Mouse (Mus musculus): ENCODE measurements around the gene Abr. TPM values are rescaled to one million over a fixed set of nuclear protein-coding genes. Genes with fewer than 3 reads are reported as not detected.

The Abr gene
- polyA plus RNA-seq, 1 experiment from 2014 or later = 44.9 TPM

GRCm38 (mm10) chr11:76429046-76429445 is 193.1 kb downstream of the Abr start:
- ATAC-seq (ENCODE audit: insufficient read depth, low FRiP score, low TSS enrichment) (no peak), DNase-seq (ENCODE audit: low spot score) (no peak)
- 59% methylated on average over 4 of the region's 4 CpGs for WGBS
- Histone ChIP-seq H3K27me3 (ENCODE audit: control insufficient read depth, insufficient read depth, low read length) (no peaks in the 10 kb centered on the region), H3K4me1 (ENCODE audit: control insufficient read depth, insufficient read depth, low read length) (0 out of 2 replicates have a peak, but pooled peaks cover 3% of the 10 kb centered on the region), H3K9me3 (ENCODE audit: control insufficient read depth, low read length) (no peaks in the 10 kb centered on the region), H3K27ac (ENCODE audit: low read depth, low read length) (no peak overlapping the region), H3K9ac (ENCODE audit: low read length) (no peak overlapping the region), H3K4me3 (ENCODE audit: low read depth, low read length) (no peak overlapping the region), H3K36me3 (ENCODE audit: control insufficient read depth, insufficient read depth, low read length) (peaks cover 1% of the 10 kb centered on the region), H3K4me2 (ENCODE audit: low read depth) (no peak overlapping the region)

- no peak for DNase-seq (ENCODE audit: low spot score)
- H3K4me2 ChIP-seq (ENCODE audit: low read depth) = no peak overlapping the region
- H3K9ac ChIP-seq (ENCODE audit: low read length) = no peak overlapping the region
- ATAC-seq (ENCODE audit: insufficient read depth, low FRiP score, low TSS enrichment) = no peak
- no peak overlapping the region for H3K27ac ChIP-seq (ENCODE audit: low read depth, low read length)
- WGBS = 79% methylated on average over 3 of the region's 3 CpGs
- H3K36me3 ChIP-seq (ENCODE audit: control insufficient read depth, insufficient read depth, low read length) = peaks cover 3% of the 10 kb centered on the region
- H3K4me3 ChIP-seq (ENCODE audit: low read depth, low read length) = no peak overlapping the region
- H3K9me3 ChIP-seq (ENCODE audit: control insufficient read depth, low read length) = no peaks in the 10 kb centered on the region
- H3K27me3 ChIP-seq (ENCODE audit: control insufficient read depth, insufficient read depth, low read length) = no peaks in the 10 kb centered on the region
- 0 out of 2 replicates have a peak, but pooled peaks cover 3% of the 10 kb centered on the region for H3K4me1 ChIP-seq (ENCODE audit: control insufficient read depth, insufficient read depth, low read length)
These were observed 194.3 kb downstream of the Abr start for GRCm38 (mm10) chr11:76427781-76428180.

DNA sequence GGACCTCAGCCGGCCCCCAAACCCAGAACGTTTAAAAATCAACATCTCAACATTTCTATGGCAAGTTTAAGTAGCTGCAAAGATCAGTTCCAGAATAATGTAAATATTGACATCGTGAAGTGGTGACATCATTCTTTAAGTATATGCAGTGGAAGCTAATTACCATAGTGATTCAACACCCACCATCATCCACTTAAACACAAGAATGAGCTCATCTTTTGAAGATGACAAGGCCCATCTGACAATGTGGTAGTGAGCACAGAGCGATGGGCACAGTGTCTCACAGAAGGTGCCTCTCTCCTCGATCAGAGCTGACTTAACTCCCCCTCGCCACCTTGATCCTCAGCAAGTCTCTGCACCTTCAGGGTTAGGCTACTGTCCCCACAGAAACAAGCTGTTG is 196.4 kb downstream of the Abr start:
- ATAC-seq (ENCODE audit: insufficient read depth, low FRiP score, low TSS enrichment) = no peak

DNA sequence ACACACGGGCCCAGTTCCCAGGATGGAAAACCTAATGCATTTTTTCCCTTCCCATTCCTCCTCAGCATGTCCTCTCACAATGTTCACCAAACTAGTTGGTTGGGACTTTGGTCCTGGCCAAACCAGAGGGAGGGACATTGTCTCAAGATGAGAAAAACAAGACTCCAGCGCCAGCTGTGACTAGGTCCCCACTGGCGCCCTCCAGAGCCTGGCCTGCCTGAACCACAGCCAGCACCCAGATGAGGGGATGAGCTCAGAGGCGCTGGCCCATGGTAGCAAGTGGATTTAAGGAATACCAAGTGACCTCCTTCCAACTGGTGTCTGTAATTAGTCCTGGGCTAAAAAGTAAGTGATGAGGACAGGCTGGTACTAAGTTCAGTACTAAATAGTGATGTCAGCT is 201.2 kb downstream of the Abr start:
- no peak overlapping the region for H3K27ac ChIP-seq (ENCODE audit: low read depth, low read length)
- H3K9me3 ChIP-seq (ENCODE audit: control insufficient read depth, low read length) = no peaks in the 10 kb centered on the region
- no peak overlapping the region for H3K4me3 ChIP-seq (ENCODE audit: low read depth, low read length)
- no peak for ATAC-seq (ENCODE audit: insufficient read depth, low FRiP score, low TSS enrichment)
- H3K36me3 ChIP-seq (ENCODE audit: control insufficient read depth, insufficient read depth, low read length) = peaks cover 8% of the 10 kb centered on the region
- no peak overlapping the region for H3K4me2 ChIP-seq (ENCODE audit: low read depth)
- no peaks in the 10 kb centered on the region for H3K4me1 ChIP-seq (ENCODE audit: control insufficient read depth, insufficient read depth, low read length)
- H3K27me3 ChIP-seq (ENCODE audit: control insufficient read depth, insufficient read depth, low read length) = no peaks in the 10 kb centered on the region
- no peak for DNase-seq (ENCODE audit: low spot score)
- no peak overlapping the region for H3K9ac ChIP-seq (ENCODE audit: low read length)
- whole genome bisulfite sequencing = 79% methylated on average over 4 of the region's 4 CpGs

More for the DNA sequence above, 196.4 kb downstream of the Abr start:
- no peak overlapping the region for H3K4me2 ChIP-seq (ENCODE audit: low read depth)
- 0 out of 2 replicates have a peak, but pooled peaks cover 3% of the 10 kb centered on the region for H3K4me1 ChIP-seq (ENCODE audit: control insufficient read depth, insufficient read depth, low read length)
- 90% methylated on average over 6 of the region's 6 CpGs for WGBS
- no peaks in the 10 kb centered on the region for H3K9me3 ChIP-seq (ENCODE audit: control insufficient read depth, low read length)
- no peak overlapping the region for H3K27ac ChIP-seq (ENCODE audit: low read depth, low read length)
- no peaks in the 10 kb centered on the region for H3K27me3 ChIP-seq (ENCODE audit: control insufficient read depth, insufficient read depth, low read length)
- peaks cover 5% of the 10 kb centered on the region for H3K36me3 ChIP-seq (ENCODE audit: control insufficient read depth, insufficient read depth, low read length)
- no peak for DNase-seq (ENCODE audit: low spot score)
- no peak overlapping the region for H3K4me3 ChIP-seq (ENCODE audit: low read depth, low read length)
- H3K9ac ChIP-seq (ENCODE audit: low read length) = no peak overlapping the region

- peaks cover 12% of the 10 kb centered on the region for H3K36me3 ChIP-seq (ENCODE audit: control insufficient read depth, insufficient read depth, low read length)
- H3K4me1 ChIP-seq (ENCODE audit: control insufficient read depth, insufficient read depth, low read length) = no peaks in the 10 kb centered on the region
- no peaks in the 10 kb centered on the region for H3K27me3 ChIP-seq (ENCODE audit: control insufficient read depth, insufficient read depth, low read length)
- no peaks in the 10 kb centered on the region for H3K9me3 ChIP-seq (ENCODE audit: control insufficient read depth, low read length)
- no peak for DNase-seq (ENCODE audit: low spot score)
- no peak overlapping the region for H3K9ac ChIP-seq (ENCODE audit: low read length)
- ATAC-seq (ENCODE audit: insufficient read depth, low FRiP score, low TSS enrichment) = no peak
- H3K4me3 ChIP-seq (ENCODE audit: low read depth, low read length) = no peak overlapping the region
- H3K4me2 ChIP-seq (ENCODE audit: low read depth) = no peak overlapping the region
- 72% methylated on average over 4 of the region's 4 CpGs for WGBS
- H3K27ac ChIP-seq (ENCODE audit: low read depth, low read length) = no peak overlapping the region
These were observed 202.9 kb downstream of the Abr start for GRCm38 (mm10) chr11:76419179-76419578.

- 86% methylated on average over 8 of the region's 8 CpGs for WGBS
- no peak overlapping the region for H3K9ac ChIP-seq (ENCODE audit: low read length)
- H3K4me2 ChIP-seq (ENCODE audit: low read depth) = no peak overlapping the region
- no peaks in the 10 kb centered on the region for H3K4me1 ChIP-seq (ENCODE audit: control insufficient read depth, insufficient read depth, low read length)
- ATAC-seq (ENCODE audit: insufficient read depth, low FRiP score, low TSS enrichment) (no peak), DNase-seq (ENCODE audit: low spot score) (no peak)
- H3K4me3 ChIP-seq (ENCODE audit: low read depth, low read length) = no peak overlapping the region
- no peaks in the 10 kb centered on the region for H3K9me3 ChIP-seq (ENCODE audit: control insufficient read depth, low read length)
- no peaks in the 10 kb centered on the region for H3K27me3 ChIP-seq (ENCODE audit: control insufficient read depth, insufficient read depth, low read length)
- H3K36me3 ChIP-seq (ENCODE audit: control insufficient read depth, insufficient read depth, low read length) = peaks cover 9% of the 10 kb centered on the region
- no peak overlapping the region for H3K27ac ChIP-seq (ENCODE audit: low read depth, low read length)
These were observed 203.7 kb downstream of the Abr start for GRCm38 (mm10) chr11:76418423-76418822.

GRCm38 (mm10) chr11:76415985-76416384 is 206.1 kb downstream of the Abr start:
- no peak overlapping the region for H3K4me2 ChIP-seq (ENCODE audit: low read depth)
- H3K9ac ChIP-seq (ENCODE audit: low read length) = no peak overlapping the region
- H3K27me3 ChIP-seq (ENCODE audit: control insufficient read depth, insufficient read depth, low read length) = no peaks in the 10 kb centered on the region
- no peak for DNase-seq (ENCODE audit: low spot score)
- H3K4me3 ChIP-seq (ENCODE audit: low read depth, low read length) = no peak overlapping the region
- no peak overlapping the region for H3K27ac ChIP-seq (ENCODE audit: low read depth, low read length)
- H3K4me1 ChIP-seq (ENCODE audit: control insufficient read depth, insufficient read depth, low read length) = no peaks in the 10 kb centered on the region
- peaks cover 7% of the 10 kb centered on the region for H3K36me3 ChIP-seq (ENCODE audit: control insufficient read depth, insufficient read depth, low read length)
- no peaks in the 10 kb centered on the region for H3K9me3 ChIP-seq (ENCODE audit: control insufficient read depth, low read length)
- 63% methylated on average over 2 of the region's 2 CpGs for WGBS
- ATAC-seq (ENCODE audit: insufficient read depth, low FRiP score, low TSS enrichment) = no peak

GRCm38 (mm10) chr11:76415001-76415400 is 207.1 kb downstream of the Abr start:
- ATAC-seq (ENCODE audit: insufficient read depth, low FRiP score, low TSS enrichment) (no peak), DNase-seq (ENCODE audit: low spot score) (no peak)
- no peak overlapping the region for H3K4me3 ChIP-seq (ENCODE audit: low read depth, low read length)
- H3K36me3 ChIP-seq (ENCODE audit: control insufficient read depth, insufficient read depth, low read length) = peaks cover 7% of the 10 kb centered on the region
- H3K4me1 ChIP-seq (ENCODE audit: control insufficient read depth, insufficient read depth, low read length) = no peaks in the 10 kb centered on the region
- no peak overlapping the region for H3K4me2 ChIP-seq (ENCODE audit: low read depth)
- H3K27ac ChIP-seq (ENCODE audit: low read depth, low read length) = no peak overlapping the region
- WGBS = 92% methylated on average over 4 of the region's 4 CpGs
- no peak overlapping the region for H3K9ac ChIP-seq (ENCODE audit: low read length)
- no peaks in the 10 kb centered on the region for H3K9me3 ChIP-seq (ENCODE audit: control insufficient read depth, low read length)
- no peaks in the 10 kb centered on the region for H3K27me3 ChIP-seq (ENCODE audit: control insufficient read depth, insufficient read depth, low read length)

DNA sequence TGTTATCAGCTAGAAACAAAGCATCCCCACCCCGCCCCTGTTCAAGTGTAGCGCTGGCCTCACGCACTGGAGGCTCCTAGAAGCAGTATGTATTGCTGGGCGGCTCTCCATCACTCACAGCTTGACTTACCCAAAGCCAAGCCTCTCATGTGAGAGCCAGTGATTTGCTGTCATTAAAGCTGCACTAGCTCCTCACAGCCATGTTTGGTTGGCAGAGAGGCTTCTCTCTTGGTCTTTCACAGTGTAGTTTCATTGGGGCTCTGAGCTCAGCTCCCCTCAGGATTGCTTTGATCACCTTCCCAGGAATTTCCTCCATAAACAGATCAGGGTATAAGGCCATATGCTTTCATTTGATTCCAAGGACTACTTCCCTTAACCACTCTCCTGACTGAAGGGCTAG is 208.9 kb downstream of the Abr start:
- Histone ChIP-seq H3K27ac (ENCODE audit: low read depth, low read length) (no peak overlapping the region), H3K9me3 (ENCODE audit: control insufficient read depth, low read length) (no peaks in the 10 kb centered on the region), H3K36me3 (ENCODE audit: control insufficient read depth, insufficient read depth, low read length) (peaks cover 7% of the 10 kb centered on the region), H3K4me3 (ENCODE audit: low read depth, low read length) (no peak overlapping the region), H3K4me2 (ENCODE audit: low read depth) (no peak overlapping the region), H3K4me1 (ENCODE audit: control insufficient read depth, insufficient read depth, low read length) (no peaks in the 10 kb centered on the region), H3K27me3 (ENCODE audit: control insufficient read depth, insufficient read depth, low read length) (no peaks in the 10 kb centered on the region), H3K9ac (ENCODE audit: low read length) (no peak overlapping the region)
- ATAC-seq (ENCODE audit: insufficient read depth, low FRiP score, low TSS enrichment) (no peak), DNase-seq (ENCODE audit: low spot score) (no peak)
- 91% methylated on average over 4 of the region's 4 CpGs for WGBS
